Mouse (Mus musculus): ENCODE measurements around the gene Ripk1.

Gene Ripk1

DNA sequence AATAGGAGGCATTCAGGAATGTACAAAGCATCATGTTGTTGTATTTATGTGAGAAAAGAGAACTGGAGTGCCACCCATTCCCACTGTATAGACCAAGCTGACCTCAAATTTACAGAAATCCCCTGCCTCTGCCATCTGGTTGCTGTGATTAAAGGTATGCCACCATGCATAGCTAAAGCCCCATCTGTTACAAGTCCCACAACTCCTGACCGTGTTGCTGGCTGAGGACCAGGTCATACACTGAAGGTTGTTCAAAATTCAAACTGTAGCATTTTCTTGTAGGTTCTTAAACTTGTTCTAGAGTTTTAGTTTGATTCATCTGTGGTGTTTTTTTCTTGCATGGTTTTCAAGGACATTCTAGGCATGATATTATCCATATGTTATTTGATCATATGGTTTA is 16.4 kb downstream of the Ripk1 start:
- Histone ChIP-seq H3K27me3 (ENCODE audit: control insufficient read depth, insufficient read depth, low read length, poor library complexity, severe bottlenecking) (no peaks in the 10 kb centered on the region), H3K36me3 (ENCODE audit: control insufficient read depth, insufficient read depth, low read length, poor library complexity, severe bottlenecking) (peaks cover 29% of the 10 kb centered on the region)
- DNase-seq (ENCODE audit: low read depth, low spot score) = no peak

GRCm38 (mm10) chr13:34021998-34022397 is 19.8 kb downstream of the Ripk1 start:
- Histone ChIP-seq H3K36me3 (ENCODE audit: control insufficient read depth, insufficient read depth, low read length, poor library complexity, severe bottlenecking) (peaks cover 18% of the 10 kb centered on the region), H3K27me3 (ENCODE audit: control insufficient read depth, insufficient read depth, low read length, poor library complexity, severe bottlenecking) (no peaks in the 10 kb centered on the region)
- no peak for DNase-seq (ENCODE audit: low read depth, low spot score)

GRCm38 (mm10) chr13:34032041-34032440 is 29.9 kb downstream of the Ripk1 start:
- no peaks in the 10 kb centered on the region for H3K27me3 ChIP-seq (ENCODE audit: control insufficient read depth, insufficient read depth, low read length, poor library complexity, severe bottlenecking)
- peaks cover 3% of the 10 kb centered on the region for H3K36me3 ChIP-seq (ENCODE audit: control insufficient read depth, insufficient read depth, low read length, poor library complexity, severe bottlenecking)
- no peak for DNase-seq (ENCODE audit: low read depth, low spot score)

GRCm38 (mm10) chr13:34035424-34035823 is 33.3 kb downstream of the Ripk1 start:
- H3K27me3 ChIP-seq (ENCODE audit: control insufficient read depth, insufficient read depth, low read length, poor library complexity, severe bottlenecking) = no peaks in the 10 kb centered on the region
- peaks cover 3% of the 10 kb centered on the region for H3K36me3 ChIP-seq (ENCODE audit: control insufficient read depth, insufficient read depth, low read length, poor library complexity, severe bottlenecking)
- no peak for DNase-seq (ENCODE audit: low read depth, low spot score)

DNA sequence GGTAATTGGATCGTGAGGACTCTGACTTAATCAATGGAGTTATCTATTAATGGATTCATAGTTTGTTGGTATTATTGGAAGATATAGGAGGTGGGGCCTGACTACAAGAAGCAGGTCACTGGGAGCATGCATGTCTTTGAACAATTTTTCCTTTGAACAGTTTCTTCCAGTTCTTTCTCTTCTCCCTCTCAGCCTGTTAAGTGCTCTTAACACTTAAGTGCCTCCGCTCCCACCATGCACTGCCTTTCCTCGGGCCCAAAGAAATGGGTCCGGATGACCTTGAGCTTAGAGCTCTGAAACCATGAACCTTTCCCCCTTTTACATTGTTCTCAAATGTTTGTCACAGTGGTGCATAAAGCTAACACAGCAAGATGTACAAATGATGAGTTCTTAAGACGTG is 34.6 kb downstream of the Ripk1 start:
- Histone ChIP-seq H3K36me3 (ENCODE audit: control insufficient read depth, insufficient read depth, low read length, poor library complexity, severe bottlenecking) (peaks cover 1% of the 10 kb centered on the region), H3K27me3 (ENCODE audit: control insufficient read depth, insufficient read depth, low read length, poor library complexity, severe bottlenecking) (no peaks in the 10 kb centered on the region)
- no peak for DNase-seq (ENCODE audit: low read depth, low spot score)

DNA sequence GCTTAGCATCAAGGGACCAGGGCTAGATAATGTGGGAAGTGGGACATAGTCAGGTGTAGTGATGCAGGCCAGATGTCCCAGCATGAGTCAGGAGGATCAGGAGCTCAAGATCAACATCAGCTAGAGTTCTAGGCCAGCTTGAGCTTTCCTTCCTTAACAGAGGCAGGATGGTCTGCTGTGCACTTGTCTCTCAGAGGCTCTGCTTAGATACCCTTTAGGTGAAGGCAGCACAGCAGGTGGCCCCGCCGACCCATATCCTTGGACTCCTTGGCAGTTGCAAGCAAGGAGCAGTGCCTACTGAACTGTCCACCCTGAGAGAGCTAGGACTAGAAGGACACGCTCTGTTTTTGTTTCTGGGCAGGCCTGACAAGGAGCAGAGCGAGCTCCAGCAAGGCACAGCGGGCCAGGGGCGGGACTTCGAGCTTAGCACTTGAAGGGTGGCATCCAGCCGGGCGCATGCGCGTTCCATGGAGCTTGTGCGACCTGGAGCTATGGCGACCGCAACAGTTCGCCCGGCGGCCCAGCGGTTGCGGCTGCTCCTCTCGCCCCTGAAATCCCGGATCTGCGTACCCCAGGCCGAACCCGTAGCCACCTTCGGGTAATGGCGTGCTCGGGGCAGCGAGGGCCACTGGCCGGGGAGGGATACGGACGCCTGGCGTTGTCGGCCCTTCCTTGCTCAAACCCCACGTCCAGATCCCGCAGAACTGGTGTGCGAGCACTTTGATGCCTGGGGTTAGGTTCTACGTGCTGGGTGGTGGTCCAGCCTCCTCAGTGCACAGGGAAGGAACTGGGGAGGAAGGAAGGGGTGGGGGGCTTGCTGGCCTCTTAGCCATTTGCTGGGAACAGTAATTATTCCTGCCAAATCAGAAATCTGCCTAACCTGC is 35.3 kb downstream of the Ripk1 start, which contains the start of gene Bphl:
Gene Bphl, plus strand, starts transcription at position 426 of the 884 bp plus-strand sequence.
- DNase-seq (ENCODE audit: low read depth, low spot score) = peak; percentile 93
- Histone ChIP-seq H3K36me3 (ENCODE audit: control insufficient read depth, insufficient read depth, low read length, poor library complexity, severe bottlenecking) (peaks cover 1% of the 10 kb centered on the region), H3K27me3 (ENCODE audit: control insufficient read depth, insufficient read depth, low read length, poor library complexity, severe bottlenecking) (no peaks in the 10 kb centered on the region)

GRCm38 (mm10) chr13:34038056-34038432 is 35.9 kb downstream of the Ripk1 start:
- Histone ChIP-seq H3K36me3 (ENCODE audit: control insufficient read depth, insufficient read depth, low read length, poor library complexity, severe bottlenecking) (peaks cover 1% of the 10 kb centered on the region; the same call in 1 of the 2 replicates), H3K27me3 (ENCODE audit: control insufficient read depth, insufficient read depth, low read length, poor library complexity, severe bottlenecking) (no peaks in the 10 kb centered on the region)
- DNase-seq (ENCODE audit: low read depth, low spot score) = peak; percentile 15

DNA sequence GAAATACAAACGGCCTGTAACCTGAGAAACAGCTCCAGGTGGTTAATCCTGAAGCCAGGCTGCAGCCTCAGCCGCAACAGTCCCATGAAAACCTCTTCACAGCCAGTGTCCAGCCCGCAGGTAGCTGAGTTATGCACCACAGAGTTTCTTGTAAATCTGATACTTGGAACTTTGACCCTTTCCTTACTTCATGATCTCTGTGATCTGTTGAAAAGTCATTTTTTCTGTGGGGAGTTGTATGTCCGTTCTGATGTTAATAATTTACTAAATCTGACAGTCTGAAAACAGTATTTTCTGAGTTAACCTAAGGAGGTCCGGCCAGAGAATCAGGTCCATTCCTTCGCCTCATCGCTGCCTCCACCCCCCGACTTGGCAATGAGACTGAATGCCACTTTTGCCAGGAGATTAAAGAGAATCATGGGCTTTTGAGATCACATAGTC is 36.8 kb downstream of the Ripk1 start:
- no peaks in the 10 kb centered on the region for H3K36me3 ChIP-seq (ENCODE audit: control insufficient read depth, insufficient read depth, low read length, poor library complexity, severe bottlenecking)
- no peak for DNase-seq (ENCODE audit: low read depth, low spot score)
- H3K27me3 ChIP-seq (ENCODE audit: control insufficient read depth, insufficient read depth, low read length, poor library complexity, severe bottlenecking) = no peaks in the 10 kb centered on the region

- no peak for DNase-seq (ENCODE audit: low read depth, low spot score)
- Histone ChIP-seq H3K27me3 (ENCODE audit: control insufficient read depth, insufficient read depth, low read length, poor library complexity, severe bottlenecking) (no peaks in the 10 kb centered on the region), H3K36me3 (ENCODE audit: control insufficient read depth, insufficient read depth, low read length, poor library complexity, severe bottlenecking) (no peaks in the 10 kb centered on the region)
Measured at GRCm38 (mm10) chr13:34040091-34040490, 37.9 kb downstream of the Ripk1 start.

DNA sequence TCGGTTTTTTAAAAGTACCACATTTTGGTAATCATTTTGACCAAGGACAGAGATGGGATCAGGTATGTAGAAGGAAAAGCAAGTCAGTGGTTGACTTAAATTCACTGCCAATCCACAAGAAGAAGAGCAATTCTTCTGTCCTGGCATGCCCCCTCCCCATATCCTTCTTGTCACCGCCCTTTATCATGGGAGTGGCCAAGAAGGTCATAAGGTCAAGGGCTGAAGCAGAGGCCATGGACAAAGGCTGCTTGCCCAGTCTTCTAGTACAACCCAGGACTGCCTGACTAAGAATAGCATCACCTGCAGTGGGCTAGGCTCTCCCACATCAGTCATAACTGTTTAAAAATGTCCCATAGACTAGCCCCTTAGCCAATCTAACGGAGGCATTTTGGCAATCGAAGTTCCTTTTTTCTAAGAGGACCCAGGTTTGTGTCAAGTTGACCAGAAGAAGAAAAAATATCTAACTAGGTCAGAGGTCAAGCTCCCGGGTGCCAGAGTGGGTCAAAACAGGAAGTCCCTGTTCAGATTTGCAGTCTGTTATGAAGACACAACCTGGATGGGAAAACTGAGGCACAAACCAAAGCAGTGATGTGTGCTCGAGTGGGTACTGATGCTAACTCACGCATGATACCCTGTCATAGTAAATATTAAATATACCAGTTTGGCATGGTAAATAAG is 41.7 kb downstream of the Ripk1 start:
- Histone ChIP-seq H3K36me3 (ENCODE audit: control insufficient read depth, insufficient read depth, low read length, poor library complexity, severe bottlenecking) (no peaks in the 10 kb centered on the region), H3K27me3 (ENCODE audit: control insufficient read depth, insufficient read depth, low read length, poor library complexity, severe bottlenecking) (no peaks in the 10 kb centered on the region)
- DNase-seq (ENCODE audit: low read depth, low spot score) = no peak

DNA sequence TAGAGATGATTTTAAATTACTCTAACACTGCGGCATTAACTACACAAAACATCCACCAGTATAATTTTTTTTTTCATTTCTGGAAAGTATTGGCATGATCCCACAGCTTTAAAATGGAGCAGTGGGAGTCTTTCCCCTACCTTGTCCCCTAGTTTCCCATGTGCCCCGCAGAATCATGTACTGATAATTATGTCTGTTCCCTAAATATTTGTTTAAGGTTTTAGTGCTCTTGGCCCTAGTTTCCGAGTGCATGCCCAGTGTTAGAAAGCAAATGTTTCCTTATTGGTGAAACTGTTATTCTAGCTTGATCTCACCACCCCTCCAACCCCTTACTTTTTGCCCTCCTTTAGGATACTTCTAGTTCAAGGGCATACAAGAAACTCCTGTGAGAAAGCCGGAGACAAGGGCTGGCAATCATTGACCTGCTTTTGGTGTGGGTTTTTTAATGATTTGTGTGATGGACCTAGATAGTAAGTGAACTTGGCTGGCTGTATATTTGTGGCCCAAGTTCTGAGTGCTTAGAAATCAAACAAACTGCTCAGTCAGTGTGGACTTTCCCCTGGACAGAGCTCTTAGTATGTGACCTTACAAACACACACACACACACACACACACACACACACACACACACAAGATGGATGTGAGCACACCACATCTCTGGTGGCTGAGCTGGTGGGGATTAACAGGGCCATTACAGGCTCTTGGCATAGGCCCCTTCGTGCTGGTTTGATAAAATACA is 43.5 kb downstream of the Ripk1 start:
- Histone ChIP-seq H3K27me3 (ENCODE audit: control insufficient read depth, insufficient read depth, low read length, poor library complexity, severe bottlenecking) (no peaks in the 10 kb centered on the region), H3K36me3 (ENCODE audit: control insufficient read depth, insufficient read depth, low read length, poor library complexity, severe bottlenecking) (no peaks in the 10 kb centered on the region)
- no peak for DNase-seq (ENCODE audit: low read depth, low spot score)

DNA sequence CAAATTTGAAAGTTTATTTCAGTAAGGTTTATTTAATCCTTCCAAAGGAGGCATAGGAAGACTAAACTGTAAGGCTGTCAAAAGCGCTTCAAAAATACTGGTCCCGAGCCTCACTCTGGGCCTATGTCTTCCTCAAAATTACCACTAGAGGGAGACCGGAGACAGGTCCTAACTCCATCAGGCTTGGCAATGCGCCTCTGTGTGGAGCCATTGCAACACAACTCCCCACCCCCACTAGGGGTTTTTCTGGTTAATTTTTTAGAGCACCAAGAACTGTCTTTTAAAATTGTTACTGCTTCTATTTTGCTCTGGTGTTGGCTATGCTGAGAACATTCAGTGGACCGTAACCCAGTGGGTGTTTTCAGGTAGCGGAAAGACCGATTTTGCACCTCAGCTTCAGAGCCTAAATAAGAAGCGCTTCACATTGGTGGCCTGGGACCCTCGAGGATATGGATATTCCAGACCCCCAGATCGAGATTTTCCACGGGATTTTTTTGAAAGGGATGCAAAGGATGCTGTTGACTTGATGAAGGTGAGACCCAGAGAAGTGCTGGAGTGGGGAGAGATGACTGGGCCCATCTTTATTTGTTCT is 44.4 kb downstream of the Ripk1 start:
- peak; percentile 88 for DNase-seq (ENCODE audit: low read depth, low spot score)
- Histone ChIP-seq H3K36me3 (ENCODE audit: control insufficient read depth, insufficient read depth, low read length, poor library complexity, severe bottlenecking) (no peaks in the 10 kb centered on the region), H3K27me3 (ENCODE audit: control insufficient read depth, insufficient read depth, low read length, poor library complexity, severe bottlenecking) (no peaks in the 10 kb centered on the region)

GRCm38 (mm10) chr13:34047526-34047925 is 45.4 kb downstream of the Ripk1 start:
- H3K27me3 ChIP-seq (ENCODE audit: control insufficient read depth, insufficient read depth, low read length, poor library complexity, severe bottlenecking) = no peaks in the 10 kb centered on the region
- DNase-seq (ENCODE audit: low read depth, low spot score) = no peak
- H3K36me3 ChIP-seq (ENCODE audit: control insufficient read depth, insufficient read depth, low read length, poor library complexity, severe bottlenecking) = no peaks in the 10 kb centered on the region

DNA sequence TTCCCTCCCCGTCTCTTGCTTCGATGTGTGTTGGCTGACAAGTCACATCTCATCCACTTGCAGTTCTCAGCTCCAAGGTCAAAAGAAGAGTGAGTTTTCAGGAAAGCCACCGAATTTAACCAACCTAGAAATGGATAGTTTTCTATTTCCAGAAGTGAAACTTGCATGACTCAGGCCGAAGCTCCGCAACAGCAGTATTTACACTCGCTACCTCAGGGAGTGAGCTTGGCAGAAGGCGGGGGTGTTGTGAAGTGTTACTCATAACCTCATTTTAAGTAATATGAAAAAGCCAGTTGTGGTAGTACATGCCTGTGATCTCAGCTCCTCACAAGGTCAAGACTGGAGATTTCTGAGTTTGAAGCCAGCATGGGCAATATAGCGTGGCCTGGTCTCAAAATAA is 48.3 kb downstream of the Ripk1 start:
- DNase-seq (ENCODE audit: low read depth, low spot score) = peak; percentile 8
- H3K36me3 ChIP-seq (ENCODE audit: control insufficient read depth, insufficient read depth, low read length, poor library complexity, severe bottlenecking) = no peaks in the 10 kb centered on the region
- no peaks in the 10 kb centered on the region for H3K27me3 ChIP-seq (ENCODE audit: control insufficient read depth, insufficient read depth, low read length, poor library complexity, severe bottlenecking)

Measured in splenic B cell, adult 2 months (primary cell).